Mouse (Mus musculus): ENCODE data around the gene Chchd6. TPM values are rescaled to one million over a fixed set of nuclear protein-coding genes. Genes with fewer than 3 reads are reported as not detected.

The Chchd6 gene
- polyA plus RNA-seq, 1 experiment = 167 TPM

DNA sequence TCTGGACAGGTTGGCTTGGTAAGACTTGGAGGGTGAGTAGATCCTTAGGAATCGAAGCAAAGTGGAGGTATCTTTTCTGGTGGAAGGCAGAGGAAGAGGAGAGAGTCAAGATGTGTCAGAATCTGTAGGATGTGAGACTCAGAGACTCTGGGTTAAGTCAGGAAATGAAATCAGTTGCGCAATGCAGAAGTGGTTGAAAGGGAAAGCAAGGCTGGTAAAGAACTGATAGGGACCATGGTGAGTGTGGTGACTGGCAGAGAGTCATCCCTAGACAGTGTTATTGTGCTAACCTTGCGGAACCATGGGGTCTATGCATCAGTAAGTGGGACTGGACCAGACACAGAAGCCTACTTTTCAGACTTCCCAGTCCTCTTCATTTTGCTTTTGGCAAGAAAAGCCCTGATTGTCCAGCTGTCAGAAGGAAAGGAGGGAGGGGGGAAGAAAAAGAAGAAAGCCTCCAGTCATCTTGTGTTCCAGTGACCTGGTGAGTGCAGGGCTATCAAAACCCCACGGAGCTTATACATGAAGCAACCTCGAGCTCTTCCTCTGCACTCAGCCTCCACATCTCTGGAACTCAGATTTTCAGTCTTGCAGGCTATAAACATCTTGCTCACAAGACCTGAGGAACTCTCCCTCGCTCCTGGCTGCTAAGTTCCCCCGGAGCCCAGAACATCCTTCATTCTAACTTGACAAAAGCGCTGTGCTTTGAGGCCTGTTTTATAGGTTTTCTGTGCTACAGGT, 32.8 kb upstream of the Chchd6 start:
- Histone ChIP-seq H3K4me3 (ENCODE audit: insufficient read depth, low read length) (no peak overlapping the region), H3K27ac (ENCODE audit: insufficient read depth, low read length) (no peak overlapping the region), H3K4me1 (ENCODE audit: control insufficient read depth, insufficient read depth, low read length) (no peaks in the 10 kb centered on the region; the same call in 1 of the 2 replicates)
- no peak for TF ChIP-seq CTCF (IDR thresholded peaks at IDR 0.05; ENCODE audit: extremely low read depth, insufficient read depth, low read length)
- no peak for TF ChIP-seq POLR2A (IDR thresholded peaks at IDR 0.05; ENCODE audit: extremely low read depth, insufficient read depth, low read length)

DNA sequence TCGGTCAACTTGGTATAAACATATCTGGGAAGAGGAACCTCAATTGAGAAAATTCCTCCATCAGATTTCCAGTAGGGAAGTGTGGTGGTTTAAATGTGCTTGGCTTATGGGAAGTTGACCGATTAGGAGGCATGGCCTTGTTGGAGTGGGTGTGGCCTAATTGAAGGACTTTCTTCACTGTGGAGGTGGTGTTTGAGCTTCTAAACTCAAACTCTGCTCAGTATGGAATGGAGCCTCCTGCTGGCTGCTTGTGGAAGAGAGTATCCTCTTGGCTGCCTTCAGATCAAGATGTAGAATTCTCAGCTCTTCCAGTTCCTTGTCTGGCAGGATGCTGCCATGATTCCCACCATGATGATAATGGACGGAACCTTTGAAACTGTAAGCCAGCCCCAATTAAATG, 27.2 kb upstream of the Chchd6 start:
- no peaks in the 10 kb centered on the region for H3K4me1 ChIP-seq (ENCODE audit: control insufficient read depth, insufficient read depth, low read length)
- H3K4me3 ChIP-seq (ENCODE audit: insufficient read depth, low read length) = no peak overlapping the region
- TF ChIP-seq CTCF (IDR thresholded peaks at IDR 0.05; ENCODE audit: extremely low read depth, insufficient read depth, low read length) (no peak), POLR2A (IDR thresholded peaks at IDR 0.05; ENCODE audit: extremely low read depth, insufficient read depth, low read length) (no peak)
- no peak overlapping the region for H3K27ac ChIP-seq (ENCODE audit: insufficient read depth, low read length)

- no peak overlapping the region for H3K4me3 ChIP-seq (ENCODE audit: insufficient read depth, low read length)
- H3K4me1 ChIP-seq (ENCODE audit: control insufficient read depth, insufficient read depth, low read length) = no peaks in the 10 kb centered on the region
- H3K27ac ChIP-seq (ENCODE audit: insufficient read depth, low read length) = no peak overlapping the region
- TF ChIP-seq POLR2A (IDR thresholded peaks at IDR 0.05; ENCODE audit: extremely low read depth, insufficient read depth, low read length) = no peak
- no peak for TF ChIP-seq CTCF (IDR thresholded peaks at IDR 0.05; ENCODE audit: extremely low read depth, insufficient read depth, low read length)
Measured at GRCm38 (mm10) chr6:89615373-89615755, 19.9 kb upstream of the Chchd6 start.

DNA sequence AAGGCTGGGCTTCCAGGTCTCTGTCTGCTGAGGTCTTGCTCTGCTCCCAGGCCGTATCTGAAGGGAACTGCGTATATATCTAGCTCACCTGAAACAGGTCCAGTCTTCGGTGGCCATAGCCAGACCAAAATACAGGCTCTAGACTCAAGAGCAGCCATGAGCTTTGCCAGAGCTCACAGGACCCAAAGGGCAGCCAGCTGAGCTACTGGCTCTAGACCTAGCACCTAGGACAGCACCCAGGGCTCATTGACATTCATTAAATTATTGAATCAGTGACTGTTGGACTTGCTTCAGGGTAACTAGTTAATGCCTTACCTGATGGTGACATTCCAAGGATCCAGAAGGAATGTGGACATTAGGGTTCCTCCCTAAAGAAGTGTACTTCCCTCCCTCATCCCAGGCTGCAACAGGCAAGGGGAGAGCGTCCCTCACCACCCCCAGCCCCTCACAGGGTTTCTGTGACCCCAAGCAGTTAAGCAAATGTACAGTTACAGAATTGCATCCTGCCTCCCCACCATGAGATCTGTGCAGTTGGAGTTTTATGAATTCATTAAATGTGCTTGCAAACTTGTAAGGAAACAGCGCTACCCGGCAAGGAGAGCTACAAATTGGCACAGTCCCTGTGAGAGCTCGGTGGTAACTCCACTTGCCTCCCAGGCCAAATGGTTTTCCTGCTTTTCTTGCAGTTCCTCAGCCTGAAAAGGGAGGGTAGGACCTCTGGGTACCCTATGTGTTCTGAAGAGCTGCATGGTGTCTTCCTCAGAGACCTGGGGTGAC, 19.3 kb upstream of the Chchd6 start:
- no peak for TF ChIP-seq POLR2A (IDR thresholded peaks at IDR 0.05; ENCODE audit: extremely low read depth, insufficient read depth, low read length)
- TF ChIP-seq CTCF (IDR thresholded peaks at IDR 0.05; ENCODE audit: extremely low read depth, insufficient read depth, low read length) = no peak
- Histone ChIP-seq H3K4me1 (ENCODE audit: control insufficient read depth, insufficient read depth, low read length) (no peaks in the 10 kb centered on the region), H3K27ac (ENCODE audit: insufficient read depth, low read length) (no peak overlapping the region), H3K4me3 (ENCODE audit: insufficient read depth, low read length) (no peak overlapping the region)

DNA sequence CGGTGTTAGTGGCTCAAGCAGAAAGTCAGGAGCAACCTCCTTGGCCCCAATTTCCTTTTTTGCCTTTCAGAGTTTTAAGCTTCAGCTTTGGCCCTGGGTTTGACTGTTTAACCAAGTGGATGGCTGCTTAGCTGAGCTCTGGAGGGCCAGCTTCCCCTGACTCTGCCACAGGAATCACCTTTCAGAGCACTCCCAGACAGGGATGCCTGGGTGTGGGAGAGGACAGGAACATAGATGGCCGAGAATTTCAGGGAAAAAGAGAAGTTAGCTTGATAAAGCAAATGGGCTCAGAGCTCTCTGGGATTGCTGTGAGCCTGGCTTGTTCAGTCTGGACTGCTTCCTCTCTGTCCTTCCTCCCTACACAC, 18.6 kb upstream of the Chchd6 start:
- Histone ChIP-seq H3K27ac (ENCODE audit: insufficient read depth, low read length) (no peak overlapping the region), H3K4me1 (ENCODE audit: control insufficient read depth, insufficient read depth, low read length) (no peaks in the 10 kb centered on the region), H3K4me3 (ENCODE audit: insufficient read depth, low read length) (no peak overlapping the region)
- no peak for TF ChIP-seq CTCF (IDR thresholded peaks at IDR 0.05; ENCODE audit: extremely low read depth, insufficient read depth, low read length)
- no peak for TF ChIP-seq POLR2A (IDR thresholded peaks at IDR 0.05; ENCODE audit: extremely low read depth, insufficient read depth, low read length)

- no peak for TF ChIP-seq CTCF (IDR thresholded peaks at IDR 0.05; ENCODE audit: extremely low read depth, insufficient read depth, low read length)
- no peak for TF ChIP-seq POLR2A (IDR thresholded peaks at IDR 0.05; ENCODE audit: extremely low read depth, insufficient read depth, low read length)
- Histone ChIP-seq H3K4me1 (ENCODE audit: control insufficient read depth, insufficient read depth, low read length) (no peaks in the 10 kb centered on the region), H3K4me3 (ENCODE audit: insufficient read depth, low read length) (no peak overlapping the region), H3K27ac (ENCODE audit: insufficient read depth, low read length) (no peak overlapping the region)
Measured at GRCm38 (mm10) chr6:89613336-89614106, 18.1 kb upstream of the Chchd6 start.

DNA sequence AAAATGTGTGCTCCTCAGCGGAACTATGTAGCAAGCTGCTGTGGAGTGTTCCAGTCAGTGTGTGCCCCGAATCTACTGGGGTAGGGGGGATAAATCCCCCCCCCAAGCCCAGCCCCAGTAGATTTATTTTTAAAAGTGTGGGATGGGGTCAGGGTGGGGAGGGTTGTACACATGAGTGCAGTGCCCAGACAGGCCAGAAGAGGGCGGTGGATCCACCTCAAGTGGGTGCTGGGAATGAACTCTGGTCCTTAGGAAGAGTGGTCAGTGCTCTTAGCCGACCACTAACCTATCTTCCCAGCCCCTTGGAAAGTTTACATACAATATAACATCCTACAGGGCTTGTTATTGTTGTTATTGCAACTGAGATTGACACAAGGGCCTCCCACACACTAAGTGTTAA, 12.5 kb upstream of the Chchd6 start:
- H3K4me1 ChIP-seq (ENCODE audit: control insufficient read depth, insufficient read depth, low read length) = no peaks in the 10 kb centered on the region
- H3K4me3 ChIP-seq (ENCODE audit: insufficient read depth, low read length) = no peak overlapping the region
- no peak for TF ChIP-seq POLR2A (IDR thresholded peaks at IDR 0.05; ENCODE audit: extremely low read depth, insufficient read depth, low read length)
- TF ChIP-seq CTCF (IDR thresholded peaks at IDR 0.05; ENCODE audit: extremely low read depth, insufficient read depth, low read length) = 0 out of 2 replicates have a peak, but pooled peaks have one; percentile 2
- no peak overlapping the region for H3K27ac ChIP-seq (ENCODE audit: insufficient read depth, low read length)

- Histone ChIP-seq H3K4me1 (ENCODE audit: control insufficient read depth, insufficient read depth, low read length) (no peaks in the 10 kb centered on the region), H3K4me3 (ENCODE audit: insufficient read depth, low read length) (no peak overlapping the region), H3K27ac (ENCODE audit: insufficient read depth, low read length) (no peak overlapping the region)
- no peak for TF ChIP-seq POLR2A (IDR thresholded peaks at IDR 0.05; ENCODE audit: extremely low read depth, insufficient read depth, low read length)
- no peak for TF ChIP-seq CTCF (IDR thresholded peaks at IDR 0.05; ENCODE audit: extremely low read depth, insufficient read depth, low read length)
Measured at GRCm38 (mm10) chr6:89606096-89606495, 10.6 kb upstream of the Chchd6 start.

DNA sequence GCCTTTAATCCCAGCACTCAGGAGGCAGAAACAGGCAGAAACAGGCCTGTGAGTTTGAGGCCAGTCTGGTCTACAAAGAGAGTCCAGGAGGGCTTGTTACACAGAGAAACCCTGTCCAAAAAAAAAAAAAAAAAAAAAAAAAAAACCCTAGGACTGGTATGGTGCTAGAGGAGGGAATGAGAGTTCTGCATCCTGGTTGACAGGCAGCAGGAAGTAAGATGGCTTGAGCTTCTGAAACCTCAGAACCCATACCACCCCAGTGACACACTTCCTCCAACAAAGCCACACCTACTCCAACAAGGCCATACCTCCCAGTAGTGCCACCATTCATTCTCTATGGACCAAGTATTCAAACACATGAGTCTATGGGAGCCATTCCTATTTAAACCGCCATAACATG, 1.1 kb upstream of the Chchd6 start:
- H3K4me3 ChIP-seq (ENCODE audit: insufficient read depth, low read length) = no peak overlapping the region
- no peak for TF ChIP-seq CTCF (IDR thresholded peaks at IDR 0.05; ENCODE audit: extremely low read depth, insufficient read depth, low read length)
- no peak for TF ChIP-seq POLR2A (IDR thresholded peaks at IDR 0.05; ENCODE audit: extremely low read depth, insufficient read depth, low read length)

More for the DNA sequence above, 1.1 kb upstream of the Chchd6 start:
- no peaks in the 10 kb centered on the region for H3K4me1 ChIP-seq (ENCODE audit: control insufficient read depth, insufficient read depth, low read length)
- H3K27ac ChIP-seq (ENCODE audit: insufficient read depth, low read length) = no peak overlapping the region
